Mouse (Mus musculus) CD4-positive, CD25-positive, alpha-beta regulatory T cell, adult 4 months (primary cell): ENCODE data around the gene Dhx40. TPM values are rescaled to one million over a fixed set of nuclear protein-coding genes. Genes with fewer than 3 reads are reported as not detected.
A peak's percentile ranks its signal among the peaks of the same experiment; 100 is the strongest.

Experiments
- ATAC-seq: one replicate; pipeline ENCODE4 v1.8.0; 2017
- polyA plus RNA-seq, 2 experiments: library from polyadenylated mRNA; unstranded; fragments of 100-300 nt; shearing (Covaris generic); gene quantifications; one replicate each; pipeline ENCODE4 v1.2.1; 2017

The Dhx40 gene
- 10 to 100 TPM; 23.6 to 24.4 TPM for polyA plus RNA-seq

GRCm38 (mm10) chr11:86807505-86807989 lies at the start of gene Dhx40:
Gene Dhx40, minus strand, starts transcription at chr11:86807746.
- ATAC-seq, result peak; percentile 89

GRCm38 (mm10) chr11:86855639-86856425 lies 48.3 kb upstream of the Dhx40 start:
- no peak for ATAC-seq

- ATAC-seq, result no peak
Observed at GRCm38 (mm10) chr11:86853081-86853480, 45.5 kb upstream of the Dhx40 start.

GRCm38 (mm10) chr11:86852534-86853054 lies 45.0 kb upstream of the Dhx40 start:
- ATAC-seq, result no peak

GRCm38 (mm10) chr11:86851714-86852533 lies 44.4 kb upstream of the Dhx40 start:
- ATAC-seq, result no peak

GRCm38 (mm10) chr11:86851234-86851671 lies 43.7 kb upstream of the Dhx40 start:
- ATAC-seq, result no peak

- no peak for ATAC-seq
Observed at GRCm38 (mm10) chr11:86843831-86844230, 36.3 kb upstream of the Dhx40 start.

GRCm38 (mm10) chr11:86841261-86841660 lies 33.7 kb upstream of the Dhx40 start:
- ATAC-seq, result no peak

GRCm38 (mm10) chr11:86840511-86841154 lies 33.1 kb upstream of the Dhx40 start:
- ATAC-seq, result no peak

GRCm38 (mm10) chr11:86839716-86840447 lies 32.3 kb upstream of the Dhx40 start:
- no peak for ATAC-seq

- no peak for ATAC-seq
Observed at GRCm38 (mm10) chr11:86838792-86839191, 31.2 kb upstream of the Dhx40 start.

GRCm38 (mm10) chr11:86836366-86836765 lies 28.8 kb upstream of the Dhx40 start:
- peak; percentile 89 for ATAC-seq

- ATAC-seq, result no peak
Observed at GRCm38 (mm10) chr11:86834628-86835338, 27.2 kb upstream of the Dhx40 start.

GRCm38 (mm10) chr11:86834050-86834449 lies 26.5 kb upstream of the Dhx40 start:
- no peak for ATAC-seq

- no peak for ATAC-seq
Observed at GRCm38 (mm10) chr11:86833153-86833552, 25.6 kb upstream of the Dhx40 start.

GRCm38 (mm10) chr11:86828396-86828795 lies 20.9 kb upstream of the Dhx40 start:
- peak; percentile 96 for ATAC-seq

GRCm38 (mm10) chr11:86827476-86828245 lies 20.1 kb upstream of the Dhx40 start:
- peak; percentile 69 for ATAC-seq

- ATAC-seq, result no peak
Observed at GRCm38 (mm10) chr11:86824433-86824832, 16.9 kb upstream of the Dhx40 start.

GRCm38 (mm10) chr11:86822531-86822930 lies 15.0 kb upstream of the Dhx40 start:
- ATAC-seq, result no peak

- no peak for ATAC-seq
Observed at GRCm38 (mm10) chr11:86819536-86819935, 12.0 kb upstream of the Dhx40 start.
